Mouse (Mus musculus) heart, embryonic 12.5 days (tissue): ENCODE measurements around the gene Kcna1. TPM values are rescaled to one million over a fixed set of nuclear protein-coding genes. Genes with fewer than 3 reads are reported as not detected.
A peak's percentile ranks its signal among the peaks of the same experiment; 100 is the strongest.

Experiments used
- ATAC-seq: fragments of 200-750 bp; cut with Nextera tagmentation; 2 replicates; pipeline ENCODE4 v1.8.0; 2017; ENCODE audit warnings: moderate TSS enrichment, moderate library complexity; ENCODE audit not compliant: insufficient number of reproducible peaks, low FRiP score
- H3K27ac ChIP-seq: fragments of 300-500 bp; sonication (generic); 2 replicates; pipeline ENCODE4 v1.5.1; 2016; ENCODE audit warnings: mild to moderate bottlenecking, moderate library complexity; ENCODE audit not compliant: poor library complexity, severe bottlenecking
- H3K27me3 ChIP-seq: fragments of 300-500 bp; sonication (generic); replicated peaks from 2 replicates; pipeline ENCODE4 v1.6.1; 2016; ENCODE audit warnings: mild to moderate bottlenecking, moderate library complexity
- H3K36me3 ChIP-seq: fragments of 300-500 bp; sonication (generic); 2 replicates; pipeline ENCODE4 v1.6.1; 2016; ENCODE audit warnings: mild to moderate bottlenecking, moderate library complexity
- H3K4me1 ChIP-seq: fragments of 300-500 bp; sonication (generic); replicated peaks from 2 replicates; pipeline ENCODE4 v1.6.1; 2016; ENCODE audit warnings: mild to moderate bottlenecking
- H3K4me2 ChIP-seq: fragments of 300-500 bp; sonication (generic); 2 replicates; pipeline ENCODE4 v1.6.1; 2016; ENCODE audit warnings: mild to moderate bottlenecking, moderate library complexity
- H3K4me3 ChIP-seq: fragments of 300-500 bp; sonication (generic); 2 replicates; pipeline ENCODE4 v1.5.1; 2016; ENCODE audit warnings: mild to moderate bottlenecking
- H3K9ac ChIP-seq: fragments of 300-500 bp; sonication (generic); 2 replicates; pipeline ENCODE4 v1.6.1; 2016; ENCODE audit warnings: mild to moderate bottlenecking, moderate library complexity
- H3K9me3 ChIP-seq: fragments of 300-500 bp; sonication (generic); replicated peaks from 2 replicates; pipeline ENCODE4 v1.6.1; 2016; ENCODE audit warnings: mild to moderate bottlenecking, moderate library complexity
- whole genome bisulfite sequencing: fragments of 180-500 bp; shearing (Covaris S2); methylation state at CpG from one replicate; pipeline ENCODE4 v1.1.7; 2016; 5-methylcytosine and 5-hydroxymethylcytosine counted together
- polyA plus RNA-seq: library from polyadenylated mRNA; unstranded; fragments of >200 nt; fragmentation: Nextera tagmentation; extraction: Ambion mirVana; gene quantifications from 2 replicates; pipeline ENCODE4 v1.2.1, GENCODE M21; 2016

Gene Kcna1
- polyA plus RNA-seq, 1 experiment from 2014 or later, result 0.23 TPM

DNA sequence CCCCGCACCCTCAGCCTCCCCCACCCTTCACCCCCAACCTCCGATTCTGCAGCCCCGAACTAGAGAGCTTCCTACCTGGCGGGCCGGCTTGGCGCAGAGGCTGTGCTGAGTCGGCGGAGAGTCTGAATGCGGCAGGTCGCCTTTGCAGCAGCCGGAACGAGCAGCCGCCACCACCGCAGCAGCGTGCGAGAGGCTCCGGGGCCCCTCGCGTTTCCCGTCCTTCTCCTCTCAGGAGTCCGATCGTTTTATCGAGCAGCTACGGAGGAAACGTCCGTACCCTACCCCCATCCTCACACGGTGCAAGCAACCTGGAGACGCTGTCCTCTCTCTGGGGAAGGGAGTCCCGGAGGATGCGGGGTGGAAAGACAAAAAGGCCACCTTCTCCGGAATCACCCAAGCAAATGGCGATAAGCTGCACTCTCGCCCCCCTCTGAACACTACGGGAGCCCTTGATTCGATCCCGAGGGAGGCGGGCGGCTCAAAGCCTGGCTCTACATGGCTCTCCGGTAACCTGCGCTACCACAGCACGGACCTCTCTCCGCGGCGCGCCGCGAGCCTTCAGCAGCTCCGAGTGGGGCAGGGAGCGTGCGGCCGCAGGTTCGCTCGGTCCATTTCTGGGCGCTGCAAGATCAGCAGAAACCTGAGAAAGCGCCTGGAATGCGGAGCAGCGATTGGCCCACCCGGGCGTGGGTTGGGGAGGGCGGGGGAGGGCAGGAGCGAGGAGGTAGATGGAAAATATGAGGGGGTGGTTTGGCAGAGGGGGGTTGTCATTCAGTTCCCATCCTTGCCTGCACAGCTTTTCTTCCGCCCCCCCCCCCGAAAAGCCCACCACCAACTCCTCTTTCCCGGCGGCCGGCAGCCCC lies 1.8 kb downstream of the Kcna1 start:
- H3K9ac ChIP-seq, result peak overlapping the region; percentile 50
- peaks cover 81% of the 10 kb centered on the region for H3K27me3 ChIP-seq
- H3K27ac ChIP-seq, result no peak overlapping the region
- H3K9me3 ChIP-seq, result no peaks in the 10 kb centered on the region
- H3K4me2 ChIP-seq, result peak overlapping the region; percentile 96
- H3K4me1 ChIP-seq, result peaks cover 30% of the 10 kb centered on the region
- H3K4me3 ChIP-seq, result peak overlapping the region; percentile 55
- ATAC-seq, result peak; percentile 58; the same call in 1 of the 2 replicates
- no peaks in the 10 kb centered on the region for H3K36me3 ChIP-seq
- under 1% methylated on average over 65 of the region's 66 CpGs for WGBS

DNA sequence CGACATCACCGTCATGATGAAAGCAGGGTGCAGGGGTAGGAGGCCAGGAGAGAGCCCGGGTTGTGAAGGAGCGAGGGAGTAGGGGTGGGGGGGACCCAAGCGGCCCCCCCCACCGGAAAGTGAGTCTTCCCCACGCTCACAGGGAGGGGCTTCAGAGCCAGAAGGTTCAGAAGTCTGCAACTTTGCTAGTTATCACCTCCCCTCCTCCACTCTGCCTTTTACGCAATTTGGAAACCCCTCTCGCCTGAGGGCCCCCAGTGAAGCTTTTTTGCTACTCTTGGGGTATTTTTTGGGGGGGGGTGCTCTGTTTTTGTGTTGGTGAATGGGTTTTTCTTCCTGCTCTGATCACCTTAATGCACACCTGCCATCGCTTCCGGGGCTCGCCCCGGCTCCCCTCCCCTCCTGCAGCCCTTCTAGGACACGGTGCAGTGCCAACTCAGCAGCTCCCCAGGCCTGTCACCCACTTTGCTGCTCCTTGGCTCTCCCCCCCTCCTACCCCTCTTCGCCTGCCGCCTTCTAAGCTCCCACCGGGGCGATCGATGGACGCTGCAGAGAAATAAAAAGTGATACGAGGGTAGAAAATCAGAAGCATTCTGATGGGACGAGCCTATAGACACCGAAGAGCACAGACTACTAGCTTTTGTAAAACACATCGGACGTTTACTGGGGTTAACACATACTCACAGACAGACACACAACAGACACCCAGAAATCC lies 2.7 kb downstream of the Kcna1 start:
- H3K9ac ChIP-seq, result 0 out of 2 replicates have a peak overlapping the region, but pooled peaks have one; percentile 29

DNA sequence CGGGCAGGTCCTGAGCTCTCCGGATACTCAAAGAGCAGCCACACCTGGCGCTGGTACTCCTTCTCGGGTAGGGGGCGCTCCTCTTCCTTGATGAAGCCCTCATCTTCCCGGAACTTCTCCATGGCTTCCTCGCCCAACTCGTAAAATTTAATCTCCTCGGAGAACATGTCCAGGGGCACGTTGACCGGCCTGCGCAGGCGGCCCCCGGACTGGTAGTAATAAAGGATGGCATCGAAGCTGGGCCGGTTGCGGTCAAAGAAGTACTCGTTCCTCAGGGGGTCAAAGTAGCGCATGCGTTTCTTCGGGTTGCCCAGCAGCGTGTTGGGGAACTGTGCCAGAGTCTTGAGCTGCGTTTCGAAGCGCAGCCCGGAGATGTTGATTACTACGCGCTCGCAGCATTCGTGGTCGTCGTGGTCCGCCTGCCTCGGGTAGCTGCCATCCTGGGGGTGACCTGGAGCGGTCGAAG lies 3.3 kb downstream of the Kcna1 start:
- H3K27ac ChIP-seq, result no peak overlapping the region
- peaks cover 86% of the 10 kb centered on the region for H3K27me3 ChIP-seq
- no peaks in the 10 kb centered on the region for H3K36me3 ChIP-seq
- H3K9ac ChIP-seq, result no peak overlapping the region
- H3K4me2 ChIP-seq, result peak overlapping the region; percentile 96
- 3% methylated on average over 36 of the region's 36 CpGs for WGBS
- H3K4me3 ChIP-seq, result peak overlapping the region; percentile 55
- H3K9me3 ChIP-seq, result no peaks in the 10 kb centered on the region
- peaks cover 30% of the 10 kb centered on the region for H3K4me1 ChIP-seq
- no peak for ATAC-seq

More for the DNA sequence above, 2.7 kb downstream of the Kcna1 start:
- H3K9me3 ChIP-seq, result no peaks in the 10 kb centered on the region
- WGBS, result under 1% methylated on average over 23 of the region's 25 CpGs
- peak overlapping the region; percentile 96 for H3K4me2 ChIP-seq
- no peak overlapping the region for H3K27ac ChIP-seq
- peaks cover 30% of the 10 kb centered on the region for H3K4me1 ChIP-seq
- H3K4me3 ChIP-seq, result peak overlapping the region; percentile 55
- ATAC-seq, result no peak
- H3K36me3 ChIP-seq, result no peaks in the 10 kb centered on the region
- peaks cover 84% of the 10 kb centered on the region for H3K27me3 ChIP-seq

DNA sequence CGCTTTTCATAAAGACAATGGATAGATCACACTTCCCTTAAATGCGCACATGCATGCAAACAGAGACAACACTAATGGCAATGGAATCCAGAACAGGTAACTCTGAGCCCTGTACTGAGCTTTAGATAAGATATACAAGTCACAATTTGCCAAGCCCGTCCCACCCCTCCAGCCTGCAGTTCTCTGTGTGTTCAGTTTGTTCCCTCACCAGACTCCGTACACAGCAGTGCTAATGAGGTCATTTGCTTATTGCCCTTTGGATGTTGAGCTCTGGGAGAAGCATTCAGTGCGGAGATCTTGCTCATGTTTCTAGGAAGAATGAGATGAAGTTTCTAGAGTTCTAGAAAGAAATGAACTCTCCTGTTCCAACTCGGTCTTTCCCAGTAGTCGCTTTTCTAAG lies 17.7 kb downstream of the Kcna1 start:
- 77% methylated on average over 7 of the region's 7 CpGs for WGBS
- H3K27me3 ChIP-seq, result peaks cover 5% of the 10 kb centered on the region
- no peak for ATAC-seq
- no peak overlapping the region for H3K27ac ChIP-seq
- no peaks in the 10 kb centered on the region for H3K9me3 ChIP-seq
- H3K4me3 ChIP-seq, result no peak overlapping the region
- no peaks in the 10 kb centered on the region; the same call in 1 of the 2 replicates for H3K4me1 ChIP-seq
- no peak overlapping the region for H3K9ac ChIP-seq
- no peaks in the 10 kb centered on the region for H3K36me3 ChIP-seq
- no peak overlapping the region for H3K4me2 ChIP-seq

DNA sequence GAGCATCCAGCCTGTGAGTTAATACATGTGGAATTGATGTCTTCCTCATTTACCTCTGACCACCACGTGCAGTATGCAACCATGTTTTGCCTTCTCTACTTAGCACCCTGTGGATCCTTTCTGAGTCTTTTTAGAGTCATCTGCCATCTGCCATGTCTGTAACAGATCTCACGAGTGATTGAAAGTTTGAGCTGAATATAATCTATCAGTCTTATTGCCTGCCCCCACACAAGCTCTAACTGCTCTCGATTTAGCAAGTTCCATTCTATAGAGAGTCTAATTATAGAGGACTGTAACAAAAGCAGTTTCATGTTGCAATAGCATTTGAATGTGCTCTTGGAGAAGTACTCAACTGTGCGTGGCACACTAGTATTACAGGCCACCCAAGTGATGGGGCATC lies 27.7 kb downstream of the Kcna1 start:
- Histone ChIP-seq H3K9ac (no peak overlapping the region), H3K4me3 (no peak overlapping the region), H3K27ac (no peak overlapping the region), H3K4me2 (no peak overlapping the region), H3K4me1 (no peaks in the 10 kb centered on the region), H3K27me3 (no peaks in the 10 kb centered on the region), H3K9me3 (no peaks in the 10 kb centered on the region; the same call in 1 of the 2 replicates), H3K36me3 (no peaks in the 10 kb centered on the region)
- WGBS, result 71% methylated on average over 4 of the region's 4 CpGs
- no peak for ATAC-seq

DNA sequence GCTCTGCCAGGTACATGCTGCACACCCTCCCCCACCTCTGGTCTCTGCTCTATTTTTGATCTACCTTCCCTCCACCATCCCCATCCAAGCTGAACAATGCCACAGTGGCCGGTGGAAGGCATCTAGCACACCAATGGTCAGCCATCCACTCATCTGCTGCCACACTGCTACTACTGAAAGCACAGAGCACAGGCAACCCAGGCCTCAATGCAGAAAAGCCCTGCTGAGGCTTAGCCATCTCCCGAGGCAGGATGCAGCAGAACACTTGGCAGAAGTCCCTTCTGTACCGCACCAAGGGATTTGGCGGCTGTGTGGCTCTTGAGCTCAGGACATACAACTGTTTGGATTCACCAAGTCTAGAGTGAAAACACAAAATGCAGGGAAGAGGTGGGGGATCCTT lies 35.4 kb downstream of the Kcna1 start:
- Histone ChIP-seq H3K4me3 (no peak overlapping the region), H3K4me1 (no peaks in the 10 kb centered on the region), H3K4me2 (no peak overlapping the region), H3K9me3 (no peaks in the 10 kb centered on the region; the same call in 1 of the 2 replicates), H3K27ac (no peak overlapping the region), H3K27me3 (peaks cover 15% of the 10 kb centered on the region), H3K9ac (no peak overlapping the region), H3K36me3 (no peaks in the 10 kb centered on the region)
- 67% methylated on average over 4 of the region's 4 CpGs for WGBS
- ATAC-seq, result no peak

DNA sequence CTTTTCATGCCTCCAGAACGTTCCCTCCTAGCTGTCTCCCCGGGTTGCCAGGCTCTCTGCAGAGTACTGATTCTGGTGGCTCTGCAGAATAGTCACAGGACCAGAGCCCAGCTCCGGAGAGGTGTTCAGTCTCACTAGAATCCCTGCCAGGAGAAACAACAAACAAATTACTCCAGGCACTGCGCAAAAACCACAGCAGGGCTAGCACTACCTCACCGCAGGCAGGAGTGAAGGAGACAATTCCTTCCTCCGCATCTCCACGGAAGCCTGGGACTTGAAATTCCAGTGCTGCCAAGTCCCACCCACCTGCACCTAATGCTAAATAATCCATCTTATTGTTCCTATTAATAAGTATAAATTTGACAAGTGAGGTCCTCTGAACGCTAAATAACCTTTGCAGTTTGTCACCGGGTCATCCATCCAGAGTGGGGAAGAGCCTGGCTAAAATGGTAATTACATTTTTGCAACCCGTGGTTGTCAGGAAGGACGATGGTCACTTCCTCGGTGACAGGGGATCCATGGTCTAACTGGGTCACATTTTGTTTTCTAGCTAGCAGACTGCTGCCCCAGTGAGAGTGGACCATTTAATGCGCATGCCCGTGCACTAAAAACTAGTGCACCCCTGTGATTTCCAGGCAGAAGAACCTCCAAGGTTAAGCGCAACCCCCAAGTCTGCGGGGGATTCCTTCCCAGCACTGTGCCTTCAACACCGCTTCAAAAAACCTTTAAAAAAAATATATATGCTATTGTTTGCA lies 36.8 kb downstream of the Kcna1 start:
- Histone ChIP-seq H3K4me3 (no peak overlapping the region), H3K4me2 (no peak overlapping the region), H3K27ac (no peak overlapping the region), H3K27me3 (peaks cover 15% of the 10 kb centered on the region), H3K9ac (no peak overlapping the region), H3K9me3 (no peaks in the 10 kb centered on the region), H3K4me1 (no peaks in the 10 kb centered on the region), H3K36me3 (no peaks in the 10 kb centered on the region)
- 66% methylated on average over 17 of the region's 17 CpGs for WGBS
- ATAC-seq, result no peak

DNA sequence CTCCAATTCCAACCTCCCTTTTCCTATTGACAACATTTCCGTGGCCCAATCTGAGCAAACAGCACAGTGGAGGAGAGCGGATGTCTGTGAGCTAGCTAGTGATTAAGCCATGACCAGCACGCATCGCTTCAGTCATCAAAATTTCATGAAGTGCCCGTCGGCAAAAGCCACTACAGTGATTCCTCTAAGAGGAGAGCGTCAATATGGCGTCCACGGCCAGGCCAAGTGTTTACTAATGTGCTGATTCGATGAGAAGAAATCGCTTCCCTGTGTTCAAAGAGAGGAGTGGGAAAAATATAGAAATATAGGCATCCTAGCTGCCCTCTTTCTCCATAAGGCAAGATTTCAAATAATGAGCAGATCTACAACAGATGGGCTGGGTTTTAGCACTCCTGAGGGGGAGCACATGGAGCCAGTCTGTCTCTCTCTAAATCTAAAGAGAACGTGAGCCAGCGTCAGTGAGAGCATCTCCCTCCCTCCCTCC lies 44.3 kb downstream of the Kcna1 start:
- Histone ChIP-seq H3K9me3 (no peaks in the 10 kb centered on the region), H3K4me1 (peaks cover 5% of the 10 kb centered on the region; the same call in 1 of the 2 replicates), H3K27ac (no peak overlapping the region), H3K9ac (no peak overlapping the region), H3K36me3 (no peaks in the 10 kb centered on the region), H3K4me3 (no peak overlapping the region), H3K4me2 (no peak overlapping the region), H3K27me3 (no peaks in the 10 kb centered on the region; the same call in 1 of the 2 replicates)
- ATAC-seq, result no peak
- WGBS, result 83% methylated on average over 13 of the region's 13 CpGs

DNA sequence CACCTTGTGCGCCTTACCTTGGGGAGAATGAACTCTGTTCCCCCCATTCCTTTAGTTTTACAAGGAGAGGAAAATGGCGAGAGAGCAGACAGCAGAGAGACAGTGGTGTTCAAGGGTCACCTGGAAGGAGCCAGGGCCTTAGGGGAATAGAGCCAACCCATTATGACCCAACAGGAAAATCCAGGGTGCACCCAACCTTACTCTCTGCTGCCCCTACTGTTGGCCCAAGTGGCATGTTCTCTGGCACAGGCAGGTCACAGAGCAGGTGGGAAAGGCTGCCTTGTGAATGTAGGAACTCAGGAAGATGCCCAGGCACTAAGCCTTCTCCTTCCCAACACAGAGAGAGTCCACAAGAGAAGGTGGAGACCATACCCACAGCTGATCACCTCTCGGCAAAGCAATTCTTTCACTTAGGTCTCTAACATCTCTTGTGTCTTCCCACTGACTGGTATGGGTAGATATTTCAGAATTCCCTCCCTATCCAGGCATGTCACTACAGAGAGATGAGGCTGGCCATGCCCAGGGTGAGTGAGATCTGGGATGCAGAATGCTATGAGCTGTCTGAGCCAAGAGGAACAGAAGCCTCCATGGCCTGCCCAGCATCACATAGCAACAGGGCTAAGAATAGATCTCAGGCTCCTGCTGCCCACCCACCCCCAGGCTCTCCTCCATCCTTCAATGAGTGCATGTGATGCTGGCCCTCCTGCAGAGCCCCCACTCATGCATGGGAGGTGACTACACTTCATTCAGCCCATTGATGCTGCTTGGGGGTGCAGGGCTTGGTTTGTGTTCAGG lies 46.8 kb downstream of the Kcna1 start:
- Histone ChIP-seq H3K4me1 (peaks cover 5% of the 10 kb centered on the region; the same call in 1 of the 2 replicates), H3K27me3 (peaks cover 6% of the 10 kb centered on the region; the same call in 1 of the 2 replicates), H3K27ac (no peak overlapping the region), H3K4me3 (no peak overlapping the region), H3K9me3 (no peaks in the 10 kb centered on the region), H3K4me2 (no peak overlapping the region), H3K9ac (no peak overlapping the region), H3K36me3 (no peaks in the 10 kb centered on the region)
- no peak for ATAC-seq
- WGBS, result 79% methylated on average over 3 of the region's 3 CpGs

DNA sequence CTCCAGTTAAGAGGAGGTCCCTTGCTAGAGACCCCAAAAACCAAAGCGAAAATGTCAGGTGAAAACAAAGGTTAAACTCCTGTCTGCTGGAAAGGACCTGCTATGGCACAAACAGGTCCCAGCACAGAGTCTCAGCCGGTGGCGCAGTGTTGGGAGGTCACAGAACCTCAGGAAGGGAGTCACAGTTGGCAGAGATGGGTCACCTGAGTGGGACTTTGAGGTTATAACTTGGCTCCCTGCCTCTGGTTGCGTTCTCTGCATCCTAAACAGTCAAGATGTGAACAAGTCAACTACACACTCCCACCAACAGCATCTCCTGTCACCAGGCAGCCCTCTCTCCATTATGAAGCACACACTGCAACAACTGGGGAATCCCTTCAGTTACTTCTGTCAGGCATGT lies 48.4 kb downstream of the Kcna1 start:
- no peak for ATAC-seq
- no peaks in the 10 kb centered on the region for H3K9me3 ChIP-seq
- no peak overlapping the region for H3K9ac ChIP-seq
- H3K4me3 ChIP-seq, result no peak overlapping the region
- H3K36me3 ChIP-seq, result no peaks in the 10 kb centered on the region
- H3K4me1 ChIP-seq, result peaks cover 5% of the 10 kb centered on the region; the same call in 1 of the 2 replicates
- H3K27ac ChIP-seq, result no peak overlapping the region
- peaks cover 6% of the 10 kb centered on the region; the same call in 1 of the 2 replicates for H3K27me3 ChIP-seq
- H3K4me2 ChIP-seq, result no peak overlapping the region
- WGBS, result 81% methylated on average over 4 of the region's 4 CpGs
